Mouse (Mus musculus): Measurements from ENCODE around the gene Spaca6. TPM values are rescaled to one million over a fixed set of nuclear protein-coding genes. Genes with fewer than 3 reads are reported as not detected.

The Spaca6 gene
- polyA plus RNA-seq, 1 experiment: 80.0 TPM

Other genes with a start within 250 kb of the Spaca6 start
- 12.3 and 16.2 TPM in 2 replicates for gene Lnpep, start 202.1 kb upstream of the Spaca6 start, polyA plus RNA-seq (2012; rRNA removed)
- gene Vmn2r90, start 123.4 kb upstream of the Spaca6 start, polyA plus RNA-seq (2012; rRNA removed): not detected in 2 replicates
- 0.32 and 0.92 TPM in 2 replicates for gene Has1, start 28.0 kb downstream of the Spaca6 start, polyA plus RNA-seq (2012; rRNA removed)
- 0.41 and 0.69 TPM in 2 replicates for gene Fpr1, start 56.8 kb downstream of the Spaca6 start, polyA plus RNA-seq (2012; rRNA removed)
- gene Fpr2, start 60.7 kb downstream of the Spaca6 start, polyA plus RNA-seq (2012; rRNA removed): 0.23 and 0.34 TPM in 2 replicates
- not detected in 2 replicates for gene Fpr3, start 60.7 kb downstream of the Spaca6 start, polyA plus RNA-seq (2012; rRNA removed)
- not detected in 2 replicates for gene Fpr-rs4, start 194.6 kb downstream of the Spaca6 start, polyA plus RNA-seq (2012; rRNA removed)
- gene Vmn2r124, start 222.3 kb downstream of the Spaca6 start, polyA plus RNA-seq (2012; rRNA removed): not detected in 2 replicates

All from gonadal fat pad, adult 2 months (tissue).